Mouse (Mus musculus) cortical plate, adult 2 months (tissue): ENCODE results near the gene Gucy2c. TPM values are rescaled to one million over a fixed set of nuclear protein-coding genes. Genes with fewer than 3 reads are reported as not detected.

Experiments used
- H3K27ac ChIP-seq: fragments of 200-500 bp; 2 replicates; pipeline ENCODE4 v1.5.1; 2012; ENCODE audit warnings: low read length, control low read depth, inconsistent platforms; ENCODE audit not compliant: insufficient read depth
- H3K4me1 ChIP-seq: fragments of 200-500 bp; 2 replicates; pipeline ENCODE4 v1.6.1; 2011; ENCODE audit warnings: low read length; ENCODE audit not compliant: control insufficient read depth, insufficient read depth
- H3K4me3 ChIP-seq: fragments of 200-500 bp; 2 replicates; pipeline ENCODE4 v1.5.1; 2011; ENCODE audit warnings: mild to moderate bottlenecking, low read length, control low read depth; ENCODE audit not compliant: insufficient read depth
- CTCF ChIP-seq: fragments of 200-500 bp; IDR thresholded peaks from 2 replicates; pipeline ENCODE4 v1.5.1; 2011; ENCODE audit warnings: mild to moderate bottlenecking, control low read depth, low read length; ENCODE audit not compliant: insufficient read depth; ENCODE audit errors: extremely low read depth
- POLR2A ChIP-seq: fragments of 200-500 bp; IDR thresholded peaks from 2 replicates; pipeline ENCODE4 v1.6.1; 2011; ENCODE audit warnings: mild to moderate bottlenecking, low read length, control low read depth; ENCODE audit not compliant: insufficient read depth; ENCODE audit errors: extremely low read depth
- polyA plus RNA-seq: library from polyadenylated mRNA; depleted of rRNA; stranded (reverse); fragments of >200 nt; gene quantifications from 2 replicates; pipeline ENCODE4 v1.2.3, GENCODE M21; 2012

Gene Gucy2c
- polyA plus RNA-seq, 1 experiment, result 0.15 TPM

- TF ChIP-seq CTCF (peak; percentile 74), POLR2A (no peak)
- no peak overlapping the region for H3K27ac ChIP-seq
- H3K4me3 ChIP-seq, result no peak overlapping the region
- no peaks in the 10 kb centered on the region for H3K4me1 ChIP-seq
Observed at GRCm38 (mm10) chr6:136742352-136743118, 39.0 kb downstream of the Gucy2c start.

- TF ChIP-seq CTCF (no peak), POLR2A (no peak)
- Histone ChIP-seq H3K4me1 (no peaks in the 10 kb centered on the region), H3K27ac (no peak overlapping the region), H3K4me3 (no peak overlapping the region)
Observed at GRCm38 (mm10) chr6:136741281-136741680, 40.3 kb downstream of the Gucy2c start.

GRCm38 (mm10) chr6:136735766-136736165, 45.8 kb downstream of the Gucy2c start:
- Histone ChIP-seq H3K4me3 (no peak overlapping the region), H3K4me1 (no peaks in the 10 kb centered on the region)

GRCm38 (mm10) chr6:136728144-136728543, 53.4 kb downstream of the Gucy2c start:
- Histone ChIP-seq H3K27ac (no peak overlapping the region), H3K4me1 (no peaks in the 10 kb centered on the region), H3K4me3 (no peak overlapping the region)
- TF ChIP-seq CTCF (no peak), POLR2A (no peak)

More at GRCm38 (mm10) chr6:136735766-136736165, 45.8 kb downstream of the Gucy2c start:
- TF ChIP-seq POLR2A, result no peak
- no peak overlapping the region for H3K27ac ChIP-seq

GRCm38 (mm10) chr6:136723171-136723570, 58.4 kb downstream of the Gucy2c start:
- Histone ChIP-seq H3K27ac (no peak overlapping the region), H3K4me1 (no peaks in the 10 kb centered on the region), H3K4me3 (no peak overlapping the region)
- TF ChIP-seq POLR2A, result no peak
- TF ChIP-seq CTCF, result no peak

DNA sequence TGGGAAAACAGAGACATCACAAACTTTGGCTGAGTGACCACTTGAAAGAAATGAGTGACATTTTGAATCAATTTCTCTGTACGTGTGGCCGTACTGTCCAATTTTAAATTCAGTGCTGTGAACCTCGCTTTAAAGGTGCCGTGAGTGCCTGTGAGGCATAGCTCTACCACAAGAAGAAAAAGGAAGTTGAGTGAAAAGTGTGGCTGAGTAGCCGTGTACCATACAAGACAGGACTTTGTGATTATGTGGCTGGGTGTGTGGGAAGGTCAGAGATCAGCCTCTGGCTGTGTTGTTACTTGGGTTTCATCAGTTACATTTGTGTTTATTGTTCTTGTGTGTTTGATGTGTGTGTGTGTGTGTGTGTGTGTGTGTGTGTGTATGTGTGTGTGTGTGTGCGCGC, 59.0 kb downstream of the Gucy2c start:
- TF ChIP-seq CTCF (no peak), POLR2A (no peak)
- Histone ChIP-seq H3K4me3 (no peak overlapping the region), H3K27ac (no peak overlapping the region), H3K4me1 (no peaks in the 10 kb centered on the region)

DNA sequence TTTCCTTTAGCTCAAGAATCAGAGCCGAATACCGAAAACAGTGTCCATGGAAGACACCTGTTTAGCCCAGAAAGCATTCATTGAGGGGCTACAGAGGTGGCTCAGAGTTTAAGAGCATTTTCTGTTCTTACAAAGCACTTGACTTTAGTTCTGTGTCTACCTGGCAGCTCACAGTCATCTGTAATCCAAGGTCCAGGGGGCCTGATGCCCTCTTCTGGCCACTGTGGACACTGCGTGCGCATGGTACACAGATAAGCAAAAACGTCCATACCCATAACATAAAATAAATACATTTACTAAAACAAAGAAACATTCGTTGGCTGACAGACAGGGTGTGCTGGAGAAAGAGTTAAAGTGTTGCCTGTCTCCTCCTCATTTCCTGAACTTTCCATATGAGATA, 59.6 kb downstream of the Gucy2c start:
- Histone ChIP-seq H3K27ac (no peak overlapping the region), H3K4me3 (no peak overlapping the region), H3K4me1 (no peaks in the 10 kb centered on the region)
- peak; percentile 73 for TF ChIP-seq CTCF
- TF ChIP-seq POLR2A, result no peak

DNA sequence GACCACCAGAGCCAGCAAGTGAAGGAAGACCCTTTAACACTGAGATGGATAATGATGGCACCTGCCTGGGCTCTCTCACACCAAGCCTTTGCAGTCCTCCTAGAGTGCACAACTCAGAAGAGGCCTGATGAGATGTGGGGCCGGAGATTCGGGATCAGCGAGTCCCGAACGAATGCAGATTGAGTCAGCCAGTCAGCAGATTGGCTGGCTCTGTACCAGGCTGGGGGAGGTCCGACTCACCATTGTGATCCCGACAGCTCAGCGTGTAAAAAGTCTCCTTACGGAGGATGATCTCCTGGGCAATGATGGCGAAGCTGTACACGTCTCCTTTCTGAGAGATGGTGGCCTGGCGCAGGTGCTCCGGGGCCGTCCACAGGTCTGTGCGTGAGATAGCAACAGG, 61.1 kb downstream of the Gucy2c start:
- Histone ChIP-seq H3K4me1 (no peaks in the 10 kb centered on the region), H3K4me3 (no peak overlapping the region), H3K27ac (no peak overlapping the region)
- TF ChIP-seq CTCF, result no peak
- TF ChIP-seq POLR2A, result no peak

- no peak for TF ChIP-seq CTCF
- no peak for TF ChIP-seq POLR2A
- no peak overlapping the region for H3K4me3 ChIP-seq
- H3K27ac ChIP-seq, result no peak overlapping the region
- H3K4me1 ChIP-seq, result no peaks in the 10 kb centered on the region
Observed at GRCm38 (mm10) chr6:136715881-136716431, 65.6 kb downstream of the Gucy2c start.

GRCm38 (mm10) chr6:136714097-136714496, 67.5 kb downstream of the Gucy2c start:
- H3K27ac ChIP-seq, result no peak overlapping the region
- TF ChIP-seq POLR2A (no peak), CTCF (no peak)
- no peak overlapping the region for H3K4me3 ChIP-seq
- H3K4me1 ChIP-seq, result no peaks in the 10 kb centered on the region
